Mouse (Mus musculus) lung, postnatal 0 days (tissue): ENCODE results near the gene Fam3b.

Experiments
- CTCF ChIP-seq: IDR thresholded peaks from 2 replicates; pipeline ENCODE4 v1.5.1; 2016; ENCODE audit warnings: antibody characterized with exemption, mild to moderate bottlenecking
- EP300 ChIP-seq: IDR thresholded peaks from 2 replicates; pipeline ENCODE4 v1.6.1; 2016; ENCODE audit warnings: antibody characterized with exemption, mild to moderate bottlenecking, control low read depth

GRCm38 (mm10) chr16:97512347-97512751 is 2.3 kb downstream of the Fam3b start:
- TF ChIP-seq EP300 (no peak), CTCF (peak; percentile 21; the same call in 1 of the 2 replicates)
